Mouse (Mus musculus): ENCODE data around the gene Bahcc1. TPM values are rescaled to one million over a fixed set of nuclear protein-coding genes. Genes with fewer than 3 reads are reported as not detected.

The Bahcc1 gene
- polyA plus RNA-seq, 1 experiment from 2014 or later, result 14.8 TPM

DNA sequence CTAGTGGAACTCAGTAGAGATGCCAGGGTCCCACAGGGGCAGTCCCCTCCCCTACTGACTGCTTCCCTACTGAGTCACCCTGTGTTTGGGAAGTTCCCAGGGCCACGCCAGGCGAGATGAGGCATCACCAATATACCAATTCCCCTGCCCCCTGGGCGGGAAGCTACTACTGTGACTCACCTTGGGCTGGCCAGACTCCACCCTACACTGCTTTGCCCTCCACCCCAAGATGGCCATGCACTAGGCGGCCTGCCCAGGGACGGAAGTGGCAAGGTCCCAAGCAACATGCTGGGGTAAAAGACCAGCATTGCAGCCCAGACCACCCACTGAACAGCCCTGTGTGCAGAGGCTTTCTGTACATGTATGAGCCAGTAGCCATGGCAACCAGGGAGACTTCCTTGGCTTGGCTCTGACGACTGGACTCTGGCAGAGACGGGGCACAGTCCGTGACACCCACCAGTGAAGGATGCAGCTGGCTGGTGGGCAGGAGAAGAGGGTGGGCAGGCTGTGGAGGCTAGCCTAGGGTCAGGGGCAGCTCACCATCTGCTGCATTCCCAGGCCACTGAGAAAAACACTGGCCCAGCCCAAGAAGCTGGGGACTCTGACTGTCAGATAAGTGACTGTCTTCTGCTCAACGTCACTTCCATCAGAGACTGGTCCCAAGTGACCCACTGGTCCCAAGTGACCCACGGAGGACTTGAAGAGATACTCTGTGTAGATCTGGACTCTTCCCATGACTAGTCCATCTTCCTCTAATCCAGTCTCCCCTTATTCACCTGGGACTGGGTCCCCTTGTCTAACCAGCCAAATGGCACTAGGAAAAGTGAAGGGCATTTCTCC lies 24.5 kb downstream of the Bahcc1 start:
- Histone ChIP-seq H3K4me3 (replicated peaks; ENCODE audit: low read length) (no peak overlapping the region), H3K36me3 (ENCODE audit: control insufficient read depth, insufficient read depth) (no peaks in the 10 kb centered on the region), H3K9ac (replicated peaks; ENCODE audit: low read depth, low read length) (no peak overlapping the region), H3K27ac (ENCODE audit: low read length) (no peak overlapping the region), H3K4me2 (ENCODE audit: low read length) (no peak overlapping the region), H3K27me3 (replicated peaks; ENCODE audit: control insufficient read depth, insufficient read depth, low read length) (no peaks in the 10 kb centered on the region), H3K4me1 (replicated peaks; ENCODE audit: control insufficient read depth, insufficient read depth, low read length) (peaks cover 97% of the 10 kb centered on the region), H3K9me3 (ENCODE audit: control insufficient read depth, low read length) (no peaks in the 10 kb centered on the region)
- no peak for ATAC-seq
- 52% methylated on average over 10 of the region's 10 CpGs for WGBS

- H3K9ac ChIP-seq (replicated peaks; ENCODE audit: low read depth, low read length), result no peak overlapping the region
- H3K9me3 ChIP-seq (ENCODE audit: control insufficient read depth, low read length), result no peaks in the 10 kb centered on the region
- no peaks in the 10 kb centered on the region for H3K36me3 ChIP-seq (ENCODE audit: control insufficient read depth, insufficient read depth)
- H3K4me3 ChIP-seq (replicated peaks; ENCODE audit: low read length), result no peak overlapping the region
- H3K4me1 ChIP-seq (replicated peaks; ENCODE audit: control insufficient read depth, insufficient read depth, low read length), result peaks cover 97% of the 10 kb centered on the region
- H3K27ac ChIP-seq (ENCODE audit: low read length), result no peak overlapping the region
- no peak for ATAC-seq
- H3K4me2 ChIP-seq (ENCODE audit: low read length), result no peak overlapping the region
- WGBS, result 95% methylated on average over 13 of the region's 13 CpGs
- no peaks in the 10 kb centered on the region for H3K27me3 ChIP-seq (replicated peaks; ENCODE audit: control insufficient read depth, insufficient read depth, low read length)
Measured at GRCm38 (mm10) chr11:120257911-120258310, 25.2 kb downstream of the Bahcc1 start.

DNA sequence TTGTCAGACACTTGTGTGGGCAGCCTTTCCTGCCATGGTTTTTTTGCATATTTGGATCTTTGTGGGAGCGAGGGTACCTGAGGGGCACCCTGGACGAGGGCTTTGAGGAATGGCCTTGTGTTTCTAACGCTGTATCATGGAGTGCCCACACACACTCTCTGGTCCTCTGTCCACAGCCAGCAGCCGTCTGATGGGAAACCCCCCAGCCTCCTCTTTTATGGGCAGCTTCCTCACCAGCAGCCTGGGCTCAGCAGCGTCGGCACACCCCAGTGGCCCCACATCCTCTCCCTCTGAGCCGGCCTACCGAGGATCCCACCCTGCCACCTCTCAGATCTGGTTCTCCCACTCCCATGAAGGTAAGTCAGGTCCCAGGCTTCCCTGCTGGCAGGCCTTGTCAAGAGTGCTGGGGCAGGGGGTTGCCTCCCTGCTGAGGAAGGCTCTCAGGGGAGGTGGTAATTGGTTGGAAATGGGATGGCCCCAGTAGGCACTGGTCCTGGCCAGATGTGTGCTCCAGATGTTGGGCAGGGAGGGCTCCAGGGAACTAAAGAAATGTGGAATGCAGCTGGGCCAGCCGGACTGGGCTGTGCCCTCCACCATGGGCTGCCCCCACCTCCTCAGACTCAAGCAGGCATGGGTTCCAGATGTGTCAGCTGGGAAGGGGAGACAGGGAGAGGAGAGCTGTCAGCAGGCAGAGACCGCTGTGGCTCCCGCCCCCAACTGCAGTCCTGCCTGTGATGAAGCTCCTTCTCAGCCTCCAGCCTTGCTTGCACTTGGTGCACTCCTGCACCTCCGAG lies 26.3 kb downstream of the Bahcc1 start:
- Histone ChIP-seq H3K4me3 (replicated peaks; ENCODE audit: low read length) (no peak overlapping the region), H3K4me2 (ENCODE audit: low read length) (no peak overlapping the region), H3K27ac (ENCODE audit: low read length) (no peak overlapping the region), H3K27me3 (replicated peaks; ENCODE audit: control insufficient read depth, insufficient read depth, low read length) (no peaks in the 10 kb centered on the region), H3K9me3 (ENCODE audit: control insufficient read depth, low read length) (no peaks in the 10 kb centered on the region), H3K4me1 (replicated peaks; ENCODE audit: control insufficient read depth, insufficient read depth, low read length) (peaks cover 96% of the 10 kb centered on the region), H3K36me3 (ENCODE audit: control insufficient read depth, insufficient read depth) (no peaks in the 10 kb centered on the region), H3K9ac (replicated peaks; ENCODE audit: low read depth, low read length) (no peak overlapping the region)
- 66% methylated on average over 12 of the region's 12 CpGs for WGBS
- no peak for ATAC-seq

- Histone ChIP-seq H3K4me3 (replicated peaks; ENCODE audit: low read length) (no peak overlapping the region), H3K4me1 (replicated peaks; ENCODE audit: control insufficient read depth, insufficient read depth, low read length) (peaks cover 95% of the 10 kb centered on the region), H3K27me3 (replicated peaks; ENCODE audit: control insufficient read depth, insufficient read depth, low read length) (no peaks in the 10 kb centered on the region), H3K9me3 (ENCODE audit: control insufficient read depth, low read length) (no peaks in the 10 kb centered on the region), H3K27ac (ENCODE audit: low read length) (peak overlapping the region; percentile 26; the same call in 1 of the 2 replicates), H3K9ac (replicated peaks; ENCODE audit: low read depth, low read length) (no peak overlapping the region), H3K36me3 (ENCODE audit: control insufficient read depth, insufficient read depth) (no peaks in the 10 kb centered on the region), H3K4me2 (ENCODE audit: low read length) (peak overlapping the region; percentile 36)
- 30% methylated on average over 25 of the region's 25 CpGs for WGBS
- ATAC-seq, result peak; percentile 61
Measured at GRCm38 (mm10) chr11:120259792-120260768, 27.3 kb downstream of the Bahcc1 start.

- peaks cover 93% of the 10 kb centered on the region for H3K4me1 ChIP-seq (replicated peaks; ENCODE audit: control insufficient read depth, insufficient read depth, low read length)
- 62% methylated on average over 6 of the region's 6 CpGs for WGBS
- H3K9ac ChIP-seq (replicated peaks; ENCODE audit: low read depth, low read length), result no peak overlapping the region
- H3K27me3 ChIP-seq (replicated peaks; ENCODE audit: control insufficient read depth, insufficient read depth, low read length), result no peaks in the 10 kb centered on the region
- H3K4me3 ChIP-seq (replicated peaks; ENCODE audit: low read length), result no peak overlapping the region
- no peak for ATAC-seq
- peak overlapping the region; percentile 5; the same call in 1 of the 2 replicates for H3K4me2 ChIP-seq (ENCODE audit: low read length)
- H3K27ac ChIP-seq (ENCODE audit: low read length), result no peak overlapping the region
- H3K9me3 ChIP-seq (ENCODE audit: control insufficient read depth, low read length), result no peaks in the 10 kb centered on the region
- H3K36me3 ChIP-seq (ENCODE audit: control insufficient read depth, insufficient read depth), result no peaks in the 10 kb centered on the region
Measured at GRCm38 (mm10) chr11:120260769-120261150, 28.0 kb downstream of the Bahcc1 start.

- Histone ChIP-seq H3K9ac (replicated peaks; ENCODE audit: low read depth, low read length) (no peak overlapping the region), H3K36me3 (ENCODE audit: control insufficient read depth, insufficient read depth) (no peaks in the 10 kb centered on the region), H3K4me1 (replicated peaks; ENCODE audit: control insufficient read depth, insufficient read depth, low read length) (peaks cover 84% of the 10 kb centered on the region), H3K4me2 (ENCODE audit: low read length) (peak overlapping the region; percentile 12; the same call in 1 of the 2 replicates), H3K27me3 (replicated peaks; ENCODE audit: control insufficient read depth, insufficient read depth, low read length) (no peaks in the 10 kb centered on the region), H3K27ac (ENCODE audit: low read length) (peak overlapping the region; percentile 63), H3K4me3 (replicated peaks; ENCODE audit: low read length) (no peak overlapping the region), H3K9me3 (ENCODE audit: control insufficient read depth, low read length) (no peaks in the 10 kb centered on the region)
- peak; percentile 86 for ATAC-seq
- 9% methylated on average over 20 of the region's 20 CpGs for WGBS
Measured at GRCm38 (mm10) chr11:120261416-120262355, 28.9 kb downstream of the Bahcc1 start.

DNA sequence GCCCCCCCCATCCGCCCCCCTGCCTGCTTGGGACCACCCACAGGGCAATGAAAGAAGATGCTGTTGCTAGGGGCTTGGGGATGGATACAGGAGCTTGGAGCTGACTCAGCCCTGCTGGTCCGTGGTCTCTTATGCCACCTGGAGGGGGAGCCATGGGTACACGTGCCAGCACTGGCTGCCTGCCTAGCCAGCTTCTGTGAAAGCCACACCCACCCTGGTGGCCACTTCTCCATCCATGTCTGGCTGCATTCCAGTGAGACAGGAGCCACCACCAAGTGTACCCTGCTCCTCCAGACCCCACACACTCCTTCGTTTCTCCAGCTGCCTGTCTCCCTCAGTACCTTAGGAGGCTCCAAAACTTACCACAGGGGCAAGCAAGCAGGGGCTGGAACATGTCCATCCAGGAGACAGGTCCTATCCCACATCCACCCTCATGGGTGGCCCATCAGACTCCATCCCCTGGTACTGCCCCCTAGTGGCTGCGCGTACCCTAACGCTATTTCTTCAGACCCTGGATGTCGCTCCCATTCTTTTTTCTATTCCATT lies 29.7 kb downstream of the Bahcc1 start:
- Histone ChIP-seq H3K9me3 (ENCODE audit: control insufficient read depth, low read length) (no peaks in the 10 kb centered on the region), H3K27me3 (replicated peaks; ENCODE audit: control insufficient read depth, insufficient read depth, low read length) (no peaks in the 10 kb centered on the region), H3K4me1 (replicated peaks; ENCODE audit: control insufficient read depth, insufficient read depth, low read length) (peaks cover 78% of the 10 kb centered on the region), H3K36me3 (ENCODE audit: control insufficient read depth, insufficient read depth) (no peaks in the 10 kb centered on the region), H3K4me3 (replicated peaks; ENCODE audit: low read length) (no peak overlapping the region), H3K9ac (replicated peaks; ENCODE audit: low read depth, low read length) (no peak overlapping the region), H3K27ac (ENCODE audit: low read length) (peak overlapping the region; percentile 63), H3K4me2 (ENCODE audit: low read length) (no peak overlapping the region)
- peak; percentile 48 for ATAC-seq
- 14% methylated on average over 6 of the region's 8 CpGs for WGBS

DNA sequence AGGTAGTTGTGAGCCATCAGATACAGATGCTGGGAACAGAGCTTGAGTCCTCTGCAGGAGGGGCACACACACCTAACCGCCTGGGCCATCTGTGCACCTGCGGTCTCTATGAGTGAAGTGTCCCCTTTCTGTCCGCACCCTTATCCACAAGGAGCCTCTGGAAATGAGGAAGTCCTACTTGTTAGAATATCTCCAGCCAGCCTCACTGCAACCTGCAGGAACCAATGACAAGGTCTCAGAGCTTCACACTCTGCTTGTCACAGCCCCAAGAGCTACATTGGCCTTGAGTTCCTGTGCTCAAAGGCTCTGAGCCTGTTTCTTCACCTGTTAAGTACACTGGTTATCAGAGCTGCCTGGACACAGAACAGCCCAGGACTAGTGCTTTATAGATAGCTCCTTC lies 30.4 kb downstream of the Bahcc1 start:
- H3K36me3 ChIP-seq (ENCODE audit: control insufficient read depth, insufficient read depth), result no peaks in the 10 kb centered on the region
- peaks cover 78% of the 10 kb centered on the region for H3K4me1 ChIP-seq (replicated peaks; ENCODE audit: control insufficient read depth, insufficient read depth, low read length)
- H3K4me2 ChIP-seq (ENCODE audit: low read length), result no peak overlapping the region
- ATAC-seq, result no peak
- H3K27me3 ChIP-seq (replicated peaks; ENCODE audit: control insufficient read depth, insufficient read depth, low read length), result no peaks in the 10 kb centered on the region
- WGBS, result 98% methylated on average over 3 of the region's 3 CpGs
- H3K9me3 ChIP-seq (ENCODE audit: control insufficient read depth, low read length), result no peaks in the 10 kb centered on the region
- no peak overlapping the region for H3K9ac ChIP-seq (replicated peaks; ENCODE audit: low read depth, low read length)
- no peak overlapping the region for H3K27ac ChIP-seq (ENCODE audit: low read length)
- H3K4me3 ChIP-seq (replicated peaks; ENCODE audit: low read length), result no peak overlapping the region

Measured in forebrain, embryonic 16.5 days (tissue).